Mouse (Mus musculus): ENCODE data around the gene Grip1. TPM values are rescaled to one million over a fixed set of nuclear protein-coding genes. Genes with fewer than 3 reads are reported as not detected.

Grip1 gene
- 17.1 and 17.9 TPM in 2 replicates for polyA plus RNA-seq (2012; rRNA removed)

DNA sequence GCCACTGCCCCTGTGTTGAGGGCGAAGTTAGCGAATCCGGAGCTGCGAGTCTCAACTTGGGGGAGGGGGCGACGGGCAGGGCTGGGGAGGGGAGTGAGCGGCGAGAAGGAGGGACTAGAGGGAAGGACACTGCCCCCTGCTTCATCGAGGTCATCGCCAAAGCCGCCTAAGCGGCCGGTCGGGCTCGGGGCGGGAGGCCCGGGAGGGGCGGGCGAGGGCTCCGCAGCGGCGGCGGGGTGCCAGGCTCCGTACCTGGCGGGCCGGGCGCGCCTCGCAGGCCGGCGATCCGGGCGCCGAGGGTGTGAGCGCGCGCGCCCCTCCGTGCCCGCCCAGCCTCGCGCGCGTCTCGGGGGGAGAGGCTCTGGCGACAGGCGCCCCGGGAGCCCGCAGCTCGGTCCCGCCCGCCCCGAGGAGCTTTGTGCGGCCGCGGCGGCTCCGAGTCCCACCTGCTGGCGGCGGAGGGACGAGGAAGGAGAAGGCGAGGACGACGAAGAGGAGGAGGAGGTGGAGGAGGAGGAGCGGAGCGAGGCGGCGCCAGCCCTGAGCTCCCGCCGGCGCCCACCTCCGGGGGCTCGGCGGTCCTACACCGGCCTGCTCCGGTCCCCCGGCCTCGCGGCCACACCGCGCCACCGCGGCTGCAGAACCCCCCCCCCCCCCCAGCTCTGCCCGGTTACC, at the start of gene Grip1:
Gene Grip1 (plus strand): TSS at position 400 of the 675 bp plus-strand sequence.

DNA sequence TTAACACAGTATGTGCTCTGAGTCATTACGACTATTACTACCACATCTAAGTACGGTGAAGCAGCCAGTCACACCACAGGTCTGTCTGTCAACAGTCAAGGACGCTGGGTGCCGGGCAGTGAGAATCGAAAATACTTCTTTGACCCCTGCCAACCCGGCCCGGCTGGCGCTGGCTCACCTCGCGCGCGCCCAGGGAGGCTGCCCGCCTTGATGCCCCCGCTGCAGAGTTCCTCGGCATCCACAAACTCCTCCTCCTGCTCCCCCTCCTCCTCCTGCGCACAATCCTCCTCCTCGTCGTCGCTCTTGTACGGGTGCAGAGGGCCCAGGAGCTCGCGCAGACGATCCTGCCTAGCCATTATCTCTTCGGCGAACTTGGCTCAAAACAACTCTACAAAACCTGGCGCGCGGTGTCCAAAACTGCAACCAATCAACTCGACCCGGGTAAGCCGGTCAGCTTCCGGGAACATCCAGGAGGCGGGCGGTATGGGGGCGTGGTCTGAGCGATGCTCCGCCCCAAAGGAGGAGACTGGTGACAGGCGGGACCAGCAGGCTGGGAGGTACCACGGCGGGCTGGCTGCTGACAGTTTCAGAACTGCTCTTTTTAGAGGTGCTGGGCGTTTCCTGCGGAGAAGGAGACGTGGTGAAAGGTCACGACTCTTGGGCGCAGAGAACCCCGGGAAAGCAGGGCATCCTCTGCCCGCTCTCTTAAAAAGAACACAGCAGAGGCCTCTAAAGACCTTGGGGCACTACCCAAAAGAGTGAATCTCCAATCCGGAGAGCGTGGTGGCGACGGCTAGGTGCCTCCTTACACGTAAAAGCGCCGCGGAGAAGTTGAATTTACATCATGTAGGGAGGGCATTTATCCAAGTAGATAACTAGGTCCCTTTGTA, 659.1 kb downstream of the Grip1 start, which contains the start of gene Helb:
Gene Helb (minus strand): TSS at position 481 of the 890 bp plus-strand sequence.

Other genes starting within 250 kb of the Grip1 start
- gene Cand1, start 213.8 kb upstream of the Grip1 start, polyA plus RNA-seq (2012; rRNA removed): 55.6 and 56.1 TPM in 2 replicates